Mouse (Mus musculus) embryonic fibroblast, embryonic 13.5 days (primary cell): ENCODE results near the gene Apol9a.
"Not testable (repeated sequence)": the region's sequence is repeated elsewhere in the genome, so short reads cannot be mapped to it uniquely, and the experiment has no call there.

Experiments
- CTCF ChIP-seq: IDR thresholded peaks from 2 replicates; pipeline ENCODE4 v1.5.1; 2011; ENCODE audit warnings: mild to moderate bottlenecking, control low read depth, low read length, moderate library complexity, borderline replicate concordance; ENCODE audit not compliant: insufficient read depth
- POLR2A ChIP-seq: IDR thresholded peaks from 2 replicates; pipeline ENCODE4 v1.6.1; 2011; ENCODE audit warnings: low read depth, mild to moderate bottlenecking, control low read depth, low read length, moderate library complexity

DNA sequence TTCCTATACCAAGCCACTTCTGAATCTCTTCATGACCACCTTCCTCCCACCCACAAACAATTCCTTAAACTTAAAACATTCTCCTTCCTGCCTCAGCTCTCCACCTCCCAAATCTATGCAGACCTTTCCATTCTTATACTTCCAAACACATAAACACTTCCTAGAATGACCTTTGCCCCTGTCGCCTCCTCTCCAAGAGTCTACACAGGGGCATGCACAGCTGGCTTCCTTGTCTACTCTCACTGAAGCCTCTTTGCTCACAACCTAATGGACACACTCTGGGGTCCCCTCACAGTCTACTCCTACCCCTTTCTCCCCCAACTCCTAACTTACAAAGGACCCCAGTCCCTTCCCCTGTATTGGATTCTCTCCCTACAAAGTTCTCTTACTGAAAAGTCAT lies 34.7 kb upstream of the Apol9a start:
- not testable (repeated sequence) for TF ChIP-seq CTCF, POLR2A
